Mouse (Mus musculus): ENCODE results near the gene Acap3. TPM values are rescaled to one million over a fixed set of nuclear protein-coding genes. Genes with fewer than 3 reads are reported as not detected.

Gene Acap3
- total and polyA plus RNA-seq, 3 experiments: 24.5 to 39.1 TPM; not detected in 1

DNA sequence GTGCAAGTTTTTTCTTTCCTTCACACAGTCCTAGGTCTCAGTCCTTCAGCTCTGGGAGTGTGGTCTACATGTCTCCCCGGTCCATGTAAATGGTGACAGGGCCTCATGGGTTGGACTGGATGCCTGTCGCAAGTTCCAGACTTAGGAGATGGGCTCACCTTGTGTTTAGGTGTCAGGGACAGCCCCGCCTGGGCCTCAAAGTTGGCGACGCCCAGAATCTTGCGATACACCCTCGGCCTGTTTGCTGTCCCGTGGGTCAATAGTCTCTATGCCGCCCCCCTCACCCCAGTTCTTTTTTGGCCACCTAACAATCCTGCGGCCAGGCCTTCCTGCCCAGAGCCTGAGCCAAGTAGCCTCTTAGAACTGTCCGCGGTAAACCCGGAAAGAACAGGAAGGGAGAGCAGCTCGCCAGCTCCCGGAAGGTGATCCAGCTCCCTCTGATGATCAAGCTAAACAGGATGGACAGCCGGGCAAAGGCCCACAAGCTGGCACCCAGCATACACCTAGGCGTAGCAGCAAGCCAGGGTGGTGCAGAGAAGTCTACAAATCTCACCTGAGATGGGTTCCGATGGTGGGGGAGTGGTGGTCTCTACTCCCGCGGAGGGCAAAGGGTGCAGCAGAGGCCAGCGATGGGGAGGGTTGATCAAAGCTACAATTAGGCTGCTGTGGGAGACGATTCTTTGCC is 22.9 kb upstream of the Acap3 start:
- no peaks in the 10 kb centered on the region for H3K9me3 ChIP-seq (replicated peaks; ENCODE audit: insufficient read depth, low read length)
- H3K27ac ChIP-seq (ENCODE audit: control insufficient read depth, low read depth, low read length): peak overlapping the region; percentile 15; the same call in 1 of the 2 replicates
- H3K9ac ChIP-seq (ENCODE audit: control insufficient read depth, low read depth, low read length, poor library complexity, severe bottlenecking): peak overlapping the region; percentile 79
- no peak for TF ChIP-seq EP300 (IDR thresholded peaks at IDR 0.05; ENCODE audit: low read depth in 1 of 2, low read length in 2 of 2)
- TF ChIP-seq ELF1 (IDR thresholded peaks at IDR 0.05; ENCODE audit: low read depth, low read length): no peak
- TF ChIP-seq E2F4 (IDR thresholded peaks at IDR 0.05; ENCODE audit: borderline replicate concordance, low read depth, low read length): no peak
- TF ChIP-seq ZKSCAN1 (IDR thresholded peaks at IDR 0.05; ENCODE audit: low read depth, low read length): no peak
- no peak for TF ChIP-seq RAD21 (IDR thresholded peaks at IDR 0.05; ENCODE audit: low read depth, low read length)
- no peak for TF ChIP-seq ZMIZ1 (IDR thresholded peaks at IDR 0.05; ENCODE audit: low read depth, low read length)
- TF ChIP-seq MYB (IDR thresholded peaks at IDR 0.05; ENCODE audit: low read depth, low read length): no peak
- TF ChIP-seq RCOR1 (IDR thresholded peaks at IDR 0.05; ENCODE audit: low read depth, low read length): no peak
- TF ChIP-seq KAT2A (conservative IDR thresholded peaks at IDR 0.05; ENCODE audit: low read depth, low read length): no peak
- TF ChIP-seq CHD1 (IDR thresholded peaks at IDR 0.05; ENCODE audit: low read depth, low read length): no peak
- TF ChIP-seq ETS1 (IDR thresholded peaks at IDR 0.05; ENCODE audit: low read depth, low read length): no peak
- TF ChIP-seq MYC (IDR thresholded peaks at IDR 0.05; ENCODE audit: low read depth, low read length): no peak
- no peak for TF ChIP-seq NRF1 (IDR thresholded peaks at IDR 0.05; ENCODE audit: insufficient read depth, low read depth, low read length, poor library complexity, severe bottlenecking)
- TF ChIP-seq ZNF384 (IDR thresholded peaks at IDR 0.05; ENCODE audit: low read depth, low read length): no peak
- H3K79me2 ChIP-seq (ENCODE audit: control insufficient read depth, insufficient read depth, low read length, poor library complexity): peaks cover 27% of the 10 kb centered on the region
- no peaks in the 10 kb centered on the region for H3K27me3 ChIP-seq (ENCODE audit: control insufficient read depth in 1 of 2, insufficient read depth in 2 of 2, low read length in 2 of 2)
- H3K4me1 ChIP-seq (ENCODE audit: control insufficient read depth in 1 of 2, insufficient read depth in 2 of 2, low read length in 2 of 2): peaks cover 4 to 12% of the 10 kb centered on the region in 2 experiments
- DNase-seq (ENCODE audit: low read depth, low spot score): no peak
- peak overlapping the region; percentile 87 to 89 for H3K4me3 ChIP-seq (ENCODE audit: control insufficient read depth in 1 of 2, insufficient read depth in 1 of 2, low read depth in 2 of 2, low read length in 2 of 2)
- peaks cover 0 to 9% of the 10 kb centered on the region in 2 experiments for H3K36me3 ChIP-seq (ENCODE audit: control insufficient read depth in 1 of 2, insufficient read depth in 2 of 2, low read length in 2 of 2)

DNA sequence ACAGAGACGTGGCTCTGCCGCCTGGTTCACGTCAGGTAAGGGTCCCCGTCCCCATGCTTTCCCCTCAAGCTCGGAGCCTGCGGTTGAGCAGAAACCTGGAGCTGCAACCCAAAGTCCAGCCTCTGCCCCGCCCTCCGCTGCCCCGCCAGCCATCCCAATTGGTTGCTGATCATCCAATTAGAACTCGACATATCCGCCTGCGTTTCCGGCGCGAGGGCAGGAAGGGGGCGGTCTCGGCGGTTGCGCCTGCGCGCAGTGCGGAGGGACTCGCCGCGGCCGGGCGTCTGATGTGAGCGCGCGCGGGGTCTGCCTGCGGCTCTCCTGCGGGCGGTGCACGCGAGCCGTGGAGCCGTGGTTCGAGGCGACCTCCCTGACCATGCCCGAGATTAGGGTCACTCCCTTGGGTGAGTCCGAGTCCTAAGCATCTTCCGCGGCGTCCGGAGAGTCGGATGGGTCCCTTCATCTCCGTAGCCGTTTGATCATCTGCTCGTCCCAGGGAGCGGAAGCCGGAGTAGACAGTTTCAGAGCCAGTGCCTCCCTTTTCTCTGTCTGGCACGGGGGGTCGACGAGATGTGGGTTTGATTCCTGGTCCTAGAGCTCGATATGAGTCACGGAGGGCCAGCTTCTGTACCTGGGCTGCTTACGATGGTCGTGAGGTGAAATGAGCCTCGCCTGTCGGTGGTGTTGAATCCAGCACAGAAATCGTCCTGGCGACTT is 22.1 kb upstream of the Acap3 start, which contains the start of the genes Cptp and Ints11:
Gene Cptp (minus strand): TSS at position 124 of the 717 bp plus-strand sequence.
Gene Ints11 (plus strand): TSS at position 230 of the 717 bp plus-strand sequence.
- Histone ChIP-seq H3K9ac (ENCODE audit: control insufficient read depth, low read depth, low read length, poor library complexity, severe bottlenecking) (peak within 1 kb of the TSS; percentile 92), H3K4me3 (ENCODE audit: control insufficient read depth in 1 of 2, insufficient read depth in 1 of 2, low read depth in 2 of 2, low read length in 2 of 2) (peak within 1 kb of the TSS; percentile 89 to 97), H3K27me3 (ENCODE audit: control insufficient read depth in 1 of 2, insufficient read depth in 2 of 2, low read length in 2 of 2) (no peaks in the 10 kb centered on the region), H3K27ac (ENCODE audit: control insufficient read depth, low read depth, low read length) (peak within 1 kb of the TSS; percentile 83), H3K4me1 (ENCODE audit: control insufficient read depth in 1 of 2, insufficient read depth in 2 of 2, low read length in 2 of 2) (peaks cover 4 to 12% of the 10 kb centered on the region in 2 experiments), H3K79me2 (ENCODE audit: control insufficient read depth, insufficient read depth, low read length, poor library complexity) (peaks cover 27% of the 10 kb centered on the region), H3K36me3 (ENCODE audit: control insufficient read depth in 1 of 2, insufficient read depth in 2 of 2, low read length in 2 of 2) (peaks cover 0 to 9% of the 10 kb centered on the region in 2 experiments), H3K9me3 (replicated peaks; ENCODE audit: insufficient read depth, low read length) (no peaks in the 10 kb centered on the region)
- DNase-seq (ENCODE audit: low read depth, low spot score): peak; percentile 96
- TF ChIP-seq TBP (IDR thresholded peaks at IDR 0.05; ENCODE audit: low read depth, low read length) (peak; percentile 67), CTCF (IDR thresholded peaks at IDR 0.05 in 2 of 3, conservative IDR thresholded peaks at IDR 0.05 in 1 of 3; ENCODE audit: control insufficient read depth in 1 of 3, insufficient read depth in 1 of 3, low read depth in 2 of 3, low read length in 3 of 3, poor library complexity in 1 of 3, severe bottlenecking in 1 of 3) (no peak), ZC3H11A (IDR thresholded peaks at IDR 0.05; ENCODE audit: low read depth, low read length) (no peak), ZMIZ1 (IDR thresholded peaks at IDR 0.05; ENCODE audit: low read depth, low read length) (peak; percentile 66; the same call in 1 of the 2 replicates), HCFC1 (IDR thresholded peaks at IDR 0.05; ENCODE audit: low read depth, low read length) (peak; percentile 80), ZKSCAN1 (IDR thresholded peaks at IDR 0.05; ENCODE audit: low read depth, low read length) (no peak), SMC3 (IDR thresholded peaks at IDR 0.05; ENCODE audit: low read depth, low read length) (no peak), NRF1 (IDR thresholded peaks at IDR 0.05; ENCODE audit: insufficient read depth, low read depth, low read length, poor library complexity, severe bottlenecking) (peak; percentile 88), GATA1 (IDR thresholded peaks at IDR 0.05; ENCODE audit: low read depth, low read length) (no peak), POLR2AphosphoS2 (IDR thresholded peaks at IDR 0.05; ENCODE audit: low read length) (peak; percentile 87), E2F4 (IDR thresholded peaks at IDR 0.05; ENCODE audit: borderline replicate concordance, low read depth, low read length) (no peak; the same call in 1 of the 2 replicates), NELFE (IDR thresholded peaks at IDR 0.05; ENCODE audit: low read depth, low read length) (peak; percentile 98), JUND (IDR thresholded peaks at IDR 0.05; ENCODE audit: low read depth, low read length) (no peak), USF2 (IDR thresholded peaks at IDR 0.05; ENCODE audit: borderline replicate concordance in 1 of 2, insufficient read depth in 1 of 2, low read depth in 1 of 2, low read length in 2 of 2) (no peak), MYB (IDR thresholded peaks at IDR 0.05; ENCODE audit: low read depth, low read length) (no peak), GABPA (IDR thresholded peaks at IDR 0.05; ENCODE audit: low read depth, low read length) (no peak), POLR2A (IDR thresholded peaks at IDR 0.05; ENCODE audit: control insufficient read depth in 1 of 2, insufficient read depth in 1 of 2, low read depth in 1 of 2, low read length in 2 of 2, poor library complexity in 1 of 2) (peak; percentile 96 to 97), MAZ (IDR thresholded peaks at IDR 0.05; ENCODE audit: low read depth, low read length) (no peak; the same call in 1 of the 2 replicates), EP300 (IDR thresholded peaks at IDR 0.05; ENCODE audit: low read depth in 1 of 2, low read length in 2 of 2) (no peak), MXI1 (IDR thresholded peaks at IDR 0.05; ENCODE audit: low read depth, low read length) (0 out of 2 replicates have a peak, but pooled peaks have one; percentile 54)

All from MEL (cell line).